Mouse (Mus musculus): Measurements from ENCODE around the gene Pkp3. TPM values are rescaled to one million over a fixed set of nuclear protein-coding genes. Genes with fewer than 3 reads are reported as not detected.

The Pkp3 gene
- polyA plus RNA-seq, 1 experiment = 47.7 TPM

DNA sequence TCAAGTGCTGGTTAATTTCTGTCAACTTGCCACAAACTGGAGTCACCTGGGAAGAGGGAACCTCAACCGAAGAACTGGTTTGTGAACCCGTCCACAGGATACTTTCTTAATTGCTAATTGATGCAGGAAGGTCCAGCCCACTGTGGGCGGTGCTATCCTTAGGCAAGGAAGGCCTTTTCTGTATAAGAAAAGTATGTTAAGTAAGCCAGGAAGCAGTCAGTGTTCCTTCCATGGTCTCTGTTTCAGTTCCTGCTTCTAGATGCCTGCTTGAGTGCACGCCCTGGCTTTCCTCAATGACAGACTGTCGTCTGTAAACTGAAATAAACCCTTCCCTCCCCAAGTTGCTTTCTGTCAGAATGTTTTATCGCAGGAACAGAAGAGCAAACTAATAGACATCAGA, 21.0 kb upstream of the Pkp3 start:
- DNase-seq = no peak
- no peak overlapping the region for H3K4me3 ChIP-seq (replicated peaks; ENCODE audit: extremely low read depth, low read depth, low read length)
- 80% methylated on average over 6 of the region's 6 CpGs for WGBS
- TF ChIP-seq POLR2A (IDR thresholded peaks at IDR 0.05; ENCODE audit: borderline replicate concordance, extremely low read depth, low read depth, low read length) = no peak
- TF ChIP-seq CTCF (IDR thresholded peaks at IDR 0.05; ENCODE audit: insufficient read depth, low read length) = no peak
- H3K4me1 ChIP-seq (ENCODE audit: control insufficient read depth, insufficient read depth, low read length) = peaks cover 2% of the 10 kb centered on the region; the same call in 1 of the 2 replicates

- peaks cover 2% of the 10 kb centered on the region; the same call in 1 of the 2 replicates for H3K4me1 ChIP-seq (ENCODE audit: control insufficient read depth, insufficient read depth, low read length)
- no peak for DNase-seq
- TF ChIP-seq CTCF (IDR thresholded peaks at IDR 0.05; ENCODE audit: insufficient read depth, low read length) (no peak), POLR2A (IDR thresholded peaks at IDR 0.05; ENCODE audit: borderline replicate concordance, extremely low read depth, low read depth, low read length) (no peak)
- WGBS = 85% methylated on average over 1 of the region's 1 CpGs
- H3K4me3 ChIP-seq (replicated peaks; ENCODE audit: extremely low read depth, low read depth, low read length) = no peak overlapping the region
Measured at GRCm38 (mm10) chr7:141057541-141057940, 20.5 kb upstream of the Pkp3 start.

DNA sequence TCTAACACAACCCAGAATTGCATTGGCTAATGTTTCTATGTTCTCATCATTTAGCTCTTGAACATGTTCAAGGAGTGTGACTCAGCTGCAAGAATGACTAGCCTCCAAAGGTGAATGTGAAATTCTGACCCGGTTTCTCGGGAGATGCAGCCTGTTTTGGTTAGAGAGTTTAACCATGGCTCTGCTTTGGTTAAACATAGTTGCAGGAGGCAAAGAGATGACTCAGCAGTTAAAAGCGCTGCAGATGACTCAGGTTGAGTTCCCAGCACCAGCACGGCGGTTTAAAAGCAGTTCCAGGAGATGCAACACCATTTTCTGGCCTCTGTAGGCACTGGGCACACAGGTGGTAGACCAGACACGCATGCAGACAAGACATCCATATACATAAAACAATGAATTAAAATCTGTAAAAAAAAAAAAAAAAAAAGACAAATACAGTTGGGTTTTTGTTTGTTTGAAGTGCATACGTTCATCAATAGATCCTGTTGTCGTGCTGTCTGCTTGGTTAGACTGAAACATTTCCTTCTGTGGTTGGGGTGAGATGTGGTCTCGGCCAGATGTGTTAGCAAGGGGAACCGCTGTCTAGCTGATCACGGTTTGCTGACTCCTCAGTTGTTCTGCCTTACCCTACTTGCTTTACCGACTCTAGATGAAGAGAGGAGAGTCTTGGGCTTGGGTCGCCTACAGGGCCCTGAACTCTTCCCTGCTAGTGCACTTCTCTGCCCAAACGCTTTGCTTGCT, 19.2 kb upstream of the Pkp3 start:
- peaks cover 2% of the 10 kb centered on the region; the same call in 1 of the 2 replicates for H3K4me1 ChIP-seq (ENCODE audit: control insufficient read depth, insufficient read depth, low read length)
- no peak for DNase-seq
- no peak overlapping the region for H3K4me3 ChIP-seq (replicated peaks; ENCODE audit: extremely low read depth, low read depth, low read length)
- TF ChIP-seq POLR2A (IDR thresholded peaks at IDR 0.05; ENCODE audit: borderline replicate concordance, extremely low read depth, low read depth, low read length) = no peak
- TF ChIP-seq CTCF (IDR thresholded peaks at IDR 0.05; ENCODE audit: insufficient read depth, low read length) = no peak
- 86% methylated on average over 14 of the region's 14 CpGs for WGBS

- H3K4me1 ChIP-seq (ENCODE audit: control insufficient read depth, insufficient read depth, low read length) = peaks cover 2% of the 10 kb centered on the region; the same call in 1 of the 2 replicates
- no peak overlapping the region for H3K4me3 ChIP-seq (replicated peaks; ENCODE audit: extremely low read depth, low read depth, low read length)
- WGBS = 64% methylated on average over 2 of the region's 2 CpGs
- no peak for TF ChIP-seq CTCF (IDR thresholded peaks at IDR 0.05; ENCODE audit: insufficient read depth, low read length)
- no peak for TF ChIP-seq POLR2A (IDR thresholded peaks at IDR 0.05; ENCODE audit: borderline replicate concordance, extremely low read depth, low read depth, low read length)
- DNase-seq = no peak
Measured at GRCm38 (mm10) chr7:141059929-141060328, 18.1 kb upstream of the Pkp3 start.

GRCm38 (mm10) chr7:141060426-141061242, 17.4 kb upstream of the Pkp3 start, which contains the start of gene B4galnt4:
Gene B4galnt4 (plus strand): TSS chr7:141061104.
- TF ChIP-seq CTCF (IDR thresholded peaks at IDR 0.05; ENCODE audit: insufficient read depth, low read length) = no peak
- no peak for TF ChIP-seq POLR2A (IDR thresholded peaks at IDR 0.05; ENCODE audit: borderline replicate concordance, extremely low read depth, low read depth, low read length)
- Histone ChIP-seq H3K4me3 (replicated peaks; ENCODE audit: extremely low read depth, low read depth, low read length) (peak within 1 kb of the TSS; percentile 27), H3K4me1 (ENCODE audit: control insufficient read depth, insufficient read depth, low read length) (peaks cover 2% of the 10 kb centered on the region; the same call in 1 of the 2 replicates)
- peak; percentile 44 for DNase-seq
- 1% methylated on average over 71 of the region's 72 CpGs for WGBS

DNA sequence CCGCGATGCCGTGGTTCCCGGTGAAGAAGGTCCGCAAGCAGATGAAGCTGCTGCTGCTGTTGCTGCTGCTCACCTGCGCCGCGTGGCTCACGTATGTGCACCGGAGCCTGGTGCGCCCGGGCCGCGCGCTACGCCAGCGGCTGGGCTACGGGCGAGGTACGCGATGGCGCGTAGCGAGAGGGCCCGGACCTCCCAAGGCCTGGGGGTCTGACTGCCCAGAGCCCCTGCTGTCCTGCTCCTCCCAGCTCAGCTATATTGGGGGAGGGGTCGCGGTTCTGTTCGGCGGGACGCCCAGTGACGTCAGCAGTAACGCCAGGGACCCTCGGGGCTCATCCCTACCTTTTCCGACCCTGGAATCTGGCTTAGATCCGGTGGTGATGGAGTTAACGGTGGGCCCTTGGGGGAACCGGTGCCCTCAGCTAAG, 16.7 kb upstream of the Pkp3 start:
- 5% methylated on average over 37 of the region's 37 CpGs for WGBS
- no peak for DNase-seq
- no peak for TF ChIP-seq POLR2A (IDR thresholded peaks at IDR 0.05; ENCODE audit: borderline replicate concordance, extremely low read depth, low read depth, low read length)
- no peak for TF ChIP-seq CTCF (IDR thresholded peaks at IDR 0.05; ENCODE audit: insufficient read depth, low read length)
- H3K4me1 ChIP-seq (ENCODE audit: control insufficient read depth, insufficient read depth, low read length) = peaks cover 2% of the 10 kb centered on the region; the same call in 1 of the 2 replicates
- no peak overlapping the region for H3K4me3 ChIP-seq (replicated peaks; ENCODE audit: extremely low read depth, low read depth, low read length)

DNA sequence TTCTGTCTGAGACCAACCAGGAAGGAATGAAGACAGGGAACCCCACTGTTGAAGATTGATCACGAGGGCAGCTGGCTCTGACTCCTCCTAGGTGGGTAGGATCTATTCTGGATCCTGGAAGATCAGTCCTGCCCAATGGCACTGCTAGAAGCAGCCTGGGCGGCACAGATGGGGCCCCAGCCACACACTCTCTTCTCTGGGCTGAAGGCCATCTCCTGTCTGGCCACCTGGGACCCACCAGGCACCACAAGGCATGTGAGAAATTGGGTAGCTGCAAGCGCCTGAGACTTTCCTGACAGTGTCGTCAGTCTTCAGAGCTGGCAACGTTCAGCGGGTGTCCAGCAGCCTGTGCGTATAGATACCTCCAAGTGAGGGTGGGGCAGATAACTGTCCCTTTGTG, 15.5 kb upstream of the Pkp3 start:
- WGBS = 83% methylated on average over 7 of the region's 7 CpGs
- DNase-seq = no peak
- H3K4me3 ChIP-seq (replicated peaks; ENCODE audit: extremely low read depth, low read depth, low read length) = no peak overlapping the region
- TF ChIP-seq POLR2A (IDR thresholded peaks at IDR 0.05; ENCODE audit: borderline replicate concordance, extremely low read depth, low read depth, low read length) (no peak), CTCF (IDR thresholded peaks at IDR 0.05; ENCODE audit: insufficient read depth, low read length) (no peak)
- H3K4me1 ChIP-seq (ENCODE audit: control insufficient read depth, insufficient read depth, low read length) = peaks cover 2% of the 10 kb centered on the region; the same call in 1 of the 2 replicates

- TF ChIP-seq CTCF (IDR thresholded peaks at IDR 0.05; ENCODE audit: insufficient read depth, low read length) (no peak), POLR2A (IDR thresholded peaks at IDR 0.05; ENCODE audit: borderline replicate concordance, extremely low read depth, low read depth, low read length) (no peak)
- Histone ChIP-seq H3K4me3 (replicated peaks; ENCODE audit: extremely low read depth, low read depth, low read length) (no peak overlapping the region), H3K4me1 (ENCODE audit: control insufficient read depth, insufficient read depth, low read length) (peaks cover 2% of the 10 kb centered on the region; the same call in 1 of the 2 replicates)
- 94% methylated on average over 3 of the region's 3 CpGs for WGBS
- no peak for DNase-seq
Measured at GRCm38 (mm10) chr7:141063353-141063752, 14.7 kb upstream of the Pkp3 start.

- 54% methylated on average over 7 of the region's 7 CpGs for WGBS
- Histone ChIP-seq H3K4me3 (replicated peaks; ENCODE audit: extremely low read depth, low read depth, low read length) (no peak overlapping the region), H3K4me1 (ENCODE audit: control insufficient read depth, insufficient read depth, low read length) (peaks cover 2% of the 10 kb centered on the region; the same call in 1 of the 2 replicates)
- DNase-seq = no peak
- no peak for TF ChIP-seq CTCF (IDR thresholded peaks at IDR 0.05; ENCODE audit: insufficient read depth, low read length)
- TF ChIP-seq POLR2A (IDR thresholded peaks at IDR 0.05; ENCODE audit: borderline replicate concordance, extremely low read depth, low read depth, low read length) = no peak
Measured at GRCm38 (mm10) chr7:141064175-141064574, 13.8 kb upstream of the Pkp3 start.

Measured in lung, adult 2 months (tissue).